Mouse (Mus musculus) right cerebral cortex, postnatal 4 days (tissue): ENCODE data around the gene Bcl2l10.
A peak's percentile ranks its signal among the peaks of the same experiment; 100 is the strongest.

Experiments
- DNase-seq: peaks from one replicate; pipeline ENCODE4 v3.0.0-alpha.2; 2022

Bcl2l10 gene

GRCm38 (mm10) chr9:75347458-75347857, at the start of gene Bcl2l10:
Gene Bcl2l10 (plus strand): TSS chr9:75347758.
- no peak for DNase-seq

- no peak for DNase-seq
These were observed 48.2 kb upstream of the Bcl2l10 start for GRCm38 (mm10) chr9:75299342-75299741.

- no peak for DNase-seq
These were observed 44.5 kb upstream of the Bcl2l10 start for GRCm38 (mm10) chr9:75303033-75303432.

- DNase-seq: no peak
These were observed 43.8 kb upstream of the Bcl2l10 start for GRCm38 (mm10) chr9:75303701-75304261.

- DNase-seq: no peak
These were observed 43.3 kb upstream of the Bcl2l10 start for GRCm38 (mm10) chr9:75304286-75304685.

GRCm38 (mm10) chr9:75306126-75306898, 41.2 kb upstream of the Bcl2l10 start, which contains the start of gene Gnb5:
Gene Gnb5 (plus strand): TSS chr9:75306288.
- no peak for DNase-seq

GRCm38 (mm10) chr9:75307015-75307414, 40.5 kb upstream of the Bcl2l10 start:
- no peak for DNase-seq

- DNase-seq: no peak
These were observed 38.9 kb upstream of the Bcl2l10 start for GRCm38 (mm10) chr9:75308621-75309020.

- DNase-seq: peak; percentile 93
These were observed 35.5 kb upstream of the Bcl2l10 start for GRCm38 (mm10) chr9:75312008-75312407.

GRCm38 (mm10) chr9:75313138-75313831, 34.3 kb upstream of the Bcl2l10 start:
- no peak for DNase-seq

- DNase-seq: peak; percentile 79
These were observed 33.6 kb upstream of the Bcl2l10 start for GRCm38 (mm10) chr9:75313832-75314516.

GRCm38 (mm10) chr9:75314517-75315105, 32.9 kb upstream of the Bcl2l10 start:
- DNase-seq: no peak

- no peak for DNase-seq
These were observed 32.3 kb upstream of the Bcl2l10 start for GRCm38 (mm10) chr9:75315238-75315637.

GRCm38 (mm10) chr9:75316771-75317170, 30.8 kb upstream of the Bcl2l10 start:
- no peak for DNase-seq

GRCm38 (mm10) chr9:75318196-75318595, 29.4 kb upstream of the Bcl2l10 start:
- DNase-seq: no peak

GRCm38 (mm10) chr9:75319365-75319764, 28.2 kb upstream of the Bcl2l10 start:
- no peak for DNase-seq

GRCm38 (mm10) chr9:75322099-75322885, 25.3 kb upstream of the Bcl2l10 start:
- no peak for DNase-seq

GRCm38 (mm10) chr9:75328047-75328446, 19.5 kb upstream of the Bcl2l10 start:
- DNase-seq: no peak

- no peak for DNase-seq
These were observed 16.7 kb upstream of the Bcl2l10 start for GRCm38 (mm10) chr9:75330821-75331220.

- no peak for DNase-seq
These were observed 13.1 kb upstream of the Bcl2l10 start for GRCm38 (mm10) chr9:75334440-75334839.

GRCm38 (mm10) chr9:75338016-75338415, 9.5 kb upstream of the Bcl2l10 start:
- DNase-seq: no peak

GRCm38 (mm10) chr9:75342433-75342832, 5.1 kb upstream of the Bcl2l10 start:
- no peak for DNase-seq
